Mouse (Mus musculus): Measurements from ENCODE around the gene Lsm3. TPM values are rescaled to one million over a fixed set of nuclear protein-coding genes. Genes with fewer than 3 reads are reported as not detected.
A peak's percentile ranks its signal among the peaks of the same experiment; 100 is the strongest.

Lsm3 gene
- polyA plus RNA-seq, 1 experiment from 2014 or later, result 144 TPM

GRCm38 (mm10) chr6:91486736-91487453 lies 28.8 kb upstream of the Lsm3 start:
- Histone ChIP-seq H3K4me2 (no peak overlapping the region), H3K4me1 (replicated peaks) (no peaks in the 10 kb centered on the region), H3K27me3 (no peaks in the 10 kb centered on the region), H3K36me3 (peaks cover 86% of the 10 kb centered on the region), H3K9ac (no peak overlapping the region), H3K4me3 (no peak overlapping the region), H3K27ac (replicated peaks) (no peak overlapping the region), H3K9me3 (no peaks in the 10 kb centered on the region)
- 95% methylated on average over 15 of the region's 15 CpGs for WGBS
- no peak for ATAC-seq (ENCODE audit: low FRiP score, low read depth)

GRCm38 (mm10) chr6:91488496-91489212 lies 27.1 kb upstream of the Lsm3 start:
- Histone ChIP-seq H3K9me3 (no peaks in the 10 kb centered on the region), H3K27ac (replicated peaks) (no peak overlapping the region), H3K4me3 (no peak overlapping the region), H3K36me3 (peaks cover 71% of the 10 kb centered on the region), H3K4me2 (no peak overlapping the region), H3K9ac (0 out of 2 replicates have a peak overlapping the region, but pooled peaks have one; percentile 3), H3K4me1 (replicated peaks) (no peaks in the 10 kb centered on the region), H3K27me3 (no peaks in the 10 kb centered on the region)
- 83% methylated on average over 9 of the region's 9 CpGs for WGBS
- no peak for ATAC-seq (ENCODE audit: low FRiP score, low read depth)

- WGBS, result 77% methylated on average over 10 of the region's 10 CpGs
- peaks cover 60% of the 10 kb centered on the region for H3K36me3 ChIP-seq
- no peaks in the 10 kb centered on the region for H3K27me3 ChIP-seq
- no peak overlapping the region for H3K9ac ChIP-seq
- H3K27ac ChIP-seq (replicated peaks), result 0 out of 2 replicates have a peak overlapping the region, but pooled peaks have one; percentile 8
- no peak overlapping the region for H3K4me2 ChIP-seq
- no peaks in the 10 kb centered on the region for H3K4me1 ChIP-seq (replicated peaks)
- no peaks in the 10 kb centered on the region for H3K9me3 ChIP-seq
- no peak for ATAC-seq (ENCODE audit: low FRiP score, low read depth)
- H3K4me3 ChIP-seq, result no peak overlapping the region
These were observed 25.9 kb upstream of the Lsm3 start for GRCm38 (mm10) chr6:91489872-91490271.

GRCm38 (mm10) chr6:91491004-91491403 lies 24.7 kb upstream of the Lsm3 start:
- Histone ChIP-seq H3K4me1 (replicated peaks) (no peaks in the 10 kb centered on the region), H3K27ac (replicated peaks) (no peak overlapping the region), H3K4me2 (no peak overlapping the region), H3K9me3 (no peaks in the 10 kb centered on the region), H3K36me3 (peaks cover 60% of the 10 kb centered on the region), H3K27me3 (no peaks in the 10 kb centered on the region), H3K4me3 (no peak overlapping the region), H3K9ac (no peak overlapping the region)
- no peak for ATAC-seq (ENCODE audit: low FRiP score, low read depth)
- 78% methylated on average over 6 of the region's 6 CpGs for WGBS

DNA sequence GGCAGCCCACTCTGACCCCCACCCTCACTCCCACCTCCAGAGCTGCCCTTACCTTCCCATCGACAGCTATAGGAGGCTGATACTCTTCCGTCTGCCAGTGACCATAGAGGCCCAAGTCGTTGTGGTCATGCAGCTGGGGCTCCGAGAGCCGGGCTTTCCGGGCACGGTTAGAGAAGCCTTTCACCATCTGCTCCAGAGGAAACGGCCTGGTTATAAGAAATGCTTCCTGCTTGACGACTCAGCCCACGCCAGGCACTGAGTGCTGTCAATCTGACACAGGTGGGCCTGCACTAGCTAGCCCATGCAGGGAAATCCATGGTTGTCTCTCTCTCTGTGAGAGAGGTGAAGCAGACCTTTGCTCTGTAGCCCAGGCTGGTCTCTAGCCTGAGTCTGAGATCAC lies 22.7 kb upstream of the Lsm3 start:
- Histone ChIP-seq H3K4me1 (replicated peaks) (no peaks in the 10 kb centered on the region), H3K4me2 (no peak overlapping the region), H3K27ac (replicated peaks) (no peak overlapping the region), H3K27me3 (no peaks in the 10 kb centered on the region), H3K9me3 (no peaks in the 10 kb centered on the region), H3K4me3 (no peak overlapping the region), H3K9ac (no peak overlapping the region), H3K36me3 (peaks cover 56% of the 10 kb centered on the region)
- 92% methylated on average over 10 of the region's 10 CpGs for WGBS
- no peak for ATAC-seq (ENCODE audit: low FRiP score, low read depth)

- Histone ChIP-seq H3K27me3 (no peaks in the 10 kb centered on the region), H3K4me2 (no peak overlapping the region), H3K9me3 (no peaks in the 10 kb centered on the region), H3K27ac (replicated peaks) (no peak overlapping the region), H3K9ac (no peak overlapping the region), H3K4me1 (replicated peaks) (no peaks in the 10 kb centered on the region), H3K4me3 (no peak overlapping the region), H3K36me3 (peaks cover 59% of the 10 kb centered on the region)
- WGBS, result 87% methylated on average over 8 of the region's 8 CpGs
- no peak for ATAC-seq (ENCODE audit: low FRiP score, low read depth)
These were observed 21.2 kb upstream of the Lsm3 start for GRCm38 (mm10) chr6:91494526-91494925.

DNA sequence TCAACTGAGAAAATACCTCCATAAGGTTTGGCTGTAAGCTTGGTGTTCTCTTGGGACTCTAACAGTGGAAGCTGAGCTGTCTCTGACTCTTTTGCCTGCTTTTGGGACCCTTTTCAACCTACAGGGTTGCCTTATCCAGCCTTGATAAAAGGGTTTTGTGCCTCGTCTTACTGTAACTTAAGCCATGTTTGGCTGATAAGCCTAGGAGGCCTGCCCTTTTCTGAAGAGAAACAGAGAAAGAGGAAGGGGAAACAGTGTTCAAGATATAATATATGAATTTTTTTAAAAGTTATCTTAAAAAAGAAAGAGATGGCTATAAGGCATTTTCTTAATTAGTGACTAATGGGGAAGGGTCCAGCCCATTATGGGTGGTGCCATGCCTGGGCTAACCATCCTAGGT lies 12.4 kb upstream of the Lsm3 start:
- Histone ChIP-seq H3K27me3 (no peaks in the 10 kb centered on the region), H3K27ac (replicated peaks) (no peak overlapping the region), H3K4me1 (replicated peaks) (no peaks in the 10 kb centered on the region), H3K36me3 (peaks cover 85% of the 10 kb centered on the region), H3K9me3 (no peaks in the 10 kb centered on the region), H3K4me3 (no peak overlapping the region), H3K9ac (no peak overlapping the region), H3K4me2 (no peak overlapping the region)
- WGBS, result 100% methylated on average over 1 of the region's 1 CpGs
- no peak for ATAC-seq (ENCODE audit: low FRiP score, low read depth)

DNA sequence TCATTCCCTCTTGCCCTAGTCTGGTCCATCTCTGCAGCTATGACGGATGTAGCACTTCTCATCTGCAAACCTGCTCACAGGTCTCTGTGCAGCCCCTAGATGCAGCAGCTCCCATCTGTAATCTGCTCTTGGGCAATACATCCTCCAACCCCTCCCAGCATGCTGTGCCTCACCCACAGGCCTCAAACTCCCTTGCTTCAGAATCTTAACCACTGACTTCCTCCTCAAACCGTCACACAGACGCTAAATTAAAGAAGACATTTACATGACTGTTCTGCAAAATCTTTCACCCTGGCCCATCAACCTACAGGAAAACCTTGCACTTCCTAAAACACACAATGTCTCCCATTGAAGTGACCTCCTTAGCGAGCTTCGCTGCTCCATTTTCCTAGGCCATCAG lies 9.7 kb upstream of the Lsm3 start:
- Histone ChIP-seq H3K27me3 (no peaks in the 10 kb centered on the region), H3K9ac (no peak overlapping the region), H3K4me3 (no peak overlapping the region), H3K4me1 (replicated peaks) (no peaks in the 10 kb centered on the region), H3K9me3 (no peaks in the 10 kb centered on the region), H3K4me2 (no peak overlapping the region), H3K36me3 (peaks cover 65% of the 10 kb centered on the region), H3K27ac (replicated peaks) (no peak overlapping the region)
- ATAC-seq (ENCODE audit: low FRiP score, low read depth), result no peak
- 94% methylated on average over 5 of the region's 5 CpGs for WGBS

- Histone ChIP-seq H3K27me3 (no peaks in the 10 kb centered on the region), H3K27ac (replicated peaks) (no peak overlapping the region), H3K36me3 (peaks cover 46% of the 10 kb centered on the region), H3K4me3 (no peak overlapping the region), H3K4me1 (replicated peaks) (no peaks in the 10 kb centered on the region), H3K9ac (no peak overlapping the region), H3K9me3 (no peaks in the 10 kb centered on the region), H3K4me2 (no peak overlapping the region)
- ATAC-seq (ENCODE audit: low FRiP score, low read depth), result no peak
- WGBS, result 96% methylated on average over 3 of the region's 3 CpGs
These were observed 7.7 kb upstream of the Lsm3 start for GRCm38 (mm10) chr6:91508041-91508440.

- H3K4me3 ChIP-seq, result no peak overlapping the region
- peaks cover 7% of the 10 kb centered on the region for H3K4me1 ChIP-seq (replicated peaks)
- no peak overlapping the region for H3K9ac ChIP-seq
- no peak overlapping the region for H3K27ac ChIP-seq (replicated peaks)
- H3K36me3 ChIP-seq, result peaks cover 34% of the 10 kb centered on the region
- no peaks in the 10 kb centered on the region for H3K9me3 ChIP-seq
- WGBS, result 37% methylated on average over 7 of the region's 7 CpGs
- ATAC-seq (ENCODE audit: low FRiP score, low read depth), result no peak
- no peak overlapping the region for H3K4me2 ChIP-seq
- no peaks in the 10 kb centered on the region for H3K27me3 ChIP-seq
These were observed 6.4 kb upstream of the Lsm3 start for GRCm38 (mm10) chr6:91509326-91509725.

- no peak for ATAC-seq (ENCODE audit: low FRiP score, low read depth)
- WGBS, result 85% methylated on average over 10 of the region's 10 CpGs
- H3K36me3 ChIP-seq, result peaks cover 25% of the 10 kb centered on the region
These were observed 5.5 kb upstream of the Lsm3 start for GRCm38 (mm10) chr6:91510211-91510610.

DNA sequence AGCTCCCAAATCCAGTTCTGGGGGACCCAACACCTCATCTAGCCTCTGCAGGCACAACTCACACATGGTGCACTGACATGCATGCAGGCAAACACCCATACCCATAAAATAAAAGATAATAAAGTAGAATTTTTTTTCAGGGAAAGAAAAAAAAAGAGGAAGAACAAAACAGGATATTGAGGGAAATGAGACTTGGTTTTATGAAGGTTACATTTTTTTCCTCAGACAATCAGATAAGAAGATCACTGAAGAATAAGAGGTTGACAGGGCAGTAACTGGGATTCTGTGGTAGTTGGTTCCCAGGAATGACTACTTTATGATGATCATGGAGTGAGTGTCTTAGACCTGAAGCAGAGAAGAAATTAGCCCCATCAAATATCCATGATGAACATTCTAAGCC lies 1.6 kb upstream of the Lsm3 start:
- ATAC-seq (ENCODE audit: low FRiP score, low read depth), result no peak
- H3K4me1 ChIP-seq (replicated peaks), result peaks cover 34% of the 10 kb centered on the region
- no peak overlapping the region for H3K4me2 ChIP-seq
- no peak overlapping the region for H3K4me3 ChIP-seq
- no peak overlapping the region for H3K27ac ChIP-seq (replicated peaks)
- H3K36me3 ChIP-seq, result peaks cover 14% of the 10 kb centered on the region
- H3K27me3 ChIP-seq, result no peaks in the 10 kb centered on the region
- no peaks in the 10 kb centered on the region for H3K9me3 ChIP-seq
- peak overlapping the region; percentile 21; the same call in 1 of the 2 replicates for H3K9ac ChIP-seq

More at GRCm38 (mm10) chr6:91510211-91510610, 5.5 kb upstream of the Lsm3 start:
- H3K4me1 ChIP-seq (replicated peaks), result peaks cover 16% of the 10 kb centered on the region
- no peak overlapping the region for H3K27ac ChIP-seq (replicated peaks)
- no peak overlapping the region for H3K4me3 ChIP-seq
- H3K4me2 ChIP-seq, result no peak overlapping the region
- H3K27me3 ChIP-seq, result no peaks in the 10 kb centered on the region
- H3K9ac ChIP-seq, result no peak overlapping the region
- H3K9me3 ChIP-seq, result no peaks in the 10 kb centered on the region
